Mouse (Mus musculus) limb, embryonic 11.5 days (tissue): ENCODE measurements around the gene Olfr910. TPM values are rescaled to one million over a fixed set of nuclear protein-coding genes. Genes with fewer than 3 reads are reported as not detected.

ENCODE experiments used
- ATAC-seq: fragments of 200-750 bp; cut with Nextera tagmentation; 2 replicates; pipeline ENCODE4 v1.8.0; 2017; ENCODE audit warnings: low read depth; ENCODE audit not compliant: insufficient number of reproducible peaks, low FRiP score, low TSS enrichment
- DNase-seq: peaks from one replicate; pipeline ENCODE4 v3.0.0-alpha.2; 2015; ENCODE audit warnings: low spot score
- H3K27ac ChIP-seq: fragments of 300-500 bp; sonication (generic); replicated peaks from 2 replicates; pipeline ENCODE4 v1.5.1; 2014; ENCODE audit warnings: low read depth, mild to moderate bottlenecking, low read length
- H3K27me3 ChIP-seq: fragments of 300-500 bp; sonication (generic); 2 replicates; pipeline ENCODE4 v1.6.1; 2014; ENCODE audit warnings: mild to moderate bottlenecking, low read length, mixed read lengths; ENCODE audit not compliant: control insufficient read depth, insufficient read depth
- H3K36me3 ChIP-seq: fragments of 300-500 bp; sonication (generic); 2 replicates; pipeline ENCODE4 v1.6.1; 2014; ENCODE audit warnings: mild to moderate bottlenecking, low read length, moderate library complexity, mixed read lengths; ENCODE audit not compliant: control insufficient read depth, insufficient read depth
- H3K4me1 ChIP-seq: fragments of 300-500 bp; sonication (generic); 2 replicates; pipeline ENCODE4 v1.6.1; 2014; ENCODE audit warnings: low read length, mixed read lengths; ENCODE audit not compliant: control insufficient read depth, insufficient read depth
- H3K4me2 ChIP-seq: fragments of 300-500 bp; sonication (generic); 2 replicates; pipeline ENCODE4 v1.6.1; 2014; ENCODE audit warnings: low read depth, mild to moderate bottlenecking, moderate library complexity; ENCODE audit not compliant: severe bottlenecking
- H3K4me3 ChIP-seq: fragments of 300-500 bp; sonication (generic); 2 replicates; pipeline ENCODE4 v1.5.1; 2014; ENCODE audit warnings: low read depth, low read length
- H3K9ac ChIP-seq: fragments of 300-500 bp; sonication (generic); 2 replicates; pipeline ENCODE4 v1.6.1; 2014; ENCODE audit warnings: mild to moderate bottlenecking, low read length
- H3K9me3 ChIP-seq: fragments of 300-500 bp; sonication (generic); 2 replicates; pipeline ENCODE4 v1.6.1; 2016; ENCODE audit warnings: low read length; ENCODE audit not compliant: control insufficient read depth
- WGBS: fragments of 180-500 bp; shearing (Covaris S2); extraction: QIAGEN DNeasy Blood & Tissue Kit; methylation state at CpG from one replicate; pipeline ENCODE4 v1.1.7; 2014; 5-methylcytosine and 5-hydroxymethylcytosine counted together
- polyA plus RNA-seq: library from polyadenylated mRNA; unstranded; fragments of >200 nt; fragmentation: Nextera tagmentation; extraction: Ambion mirVana; gene quantifications from 2 replicates; pipeline ENCODE4 v1.2.1, GENCODE M21; 2014

The Olfr910 gene
- not detected in 2 replicates for polyA plus RNA-seq

- H3K4me1 ChIP-seq = no peaks in the 10 kb centered on the region
- H3K9me3 ChIP-seq = no peaks in the 10 kb centered on the region
- H3K27ac ChIP-seq = no peak within 1 kb of the TSS
- no peak for DNase-seq
- no peak within 1 kb of the TSS for H3K4me2 ChIP-seq
- no peak for ATAC-seq
- no peak within 1 kb of the TSS for H3K9ac ChIP-seq
- WGBS = 90% methylated on average over 2 of the region's 2 CpGs
- no peak within 1 kb of the TSS for H3K4me3 ChIP-seq
- H3K27me3 ChIP-seq = no peaks in the 10 kb centered on the region
- H3K36me3 ChIP-seq = no peaks in the 10 kb centered on the region
These were observed at the start of gene Olfr910 for GRCm38 (mm10) chr9:38537549-38537948. Gene Olfr910, plus strand, starts transcription at chr9:38537849.

- Histone ChIP-seq H3K4me1 (no peaks in the 10 kb centered on the region), H3K36me3 (no peaks in the 10 kb centered on the region), H3K27me3 (no peaks in the 10 kb centered on the region), H3K27ac (no peak within 1 kb of the TSS), H3K4me2 (no peak within 1 kb of the TSS), H3K9ac (no peak within 1 kb of the TSS), H3K9me3 (no peaks in the 10 kb centered on the region), H3K4me3 (no peak within 1 kb of the TSS)
- WGBS = 84% methylated on average over 2 of the region's 2 CpGs
- DNase-seq (no peak), ATAC-seq (no peak)
These were observed 42.1 kb upstream of the Olfr910 start, which contains the start of gene Olfr907 for GRCm38 (mm10) chr9:38495501-38495900. Gene Olfr907, plus strand, starts transcription at chr9:38495801.

GRCm38 (mm10) chr9:38512353-38512752 is 25.3 kb upstream of the Olfr910 start:
- Histone ChIP-seq H3K36me3 (no peaks in the 10 kb centered on the region), H3K4me1 (no peaks in the 10 kb centered on the region), H3K9me3 (no peaks in the 10 kb centered on the region), H3K9ac (no peak overlapping the region), H3K27me3 (no peaks in the 10 kb centered on the region), H3K27ac (no peak overlapping the region), H3K4me3 (no peak overlapping the region), H3K4me2 (no peak overlapping the region)
- WGBS = 78% methylated on average over 2 of the region's 2 CpGs
- no peak for DNase-seq
- ATAC-seq = no peak

- no peak within 1 kb of the TSS for H3K27ac ChIP-seq
- no peaks in the 10 kb centered on the region for H3K36me3 ChIP-seq
- ATAC-seq (no peak), DNase-seq (no peak)
- no peaks in the 10 kb centered on the region for H3K9me3 ChIP-seq
- H3K9ac ChIP-seq = no peak within 1 kb of the TSS
- H3K27me3 ChIP-seq = no peaks in the 10 kb centered on the region
- H3K4me2 ChIP-seq = no peak within 1 kb of the TSS
- no peak within 1 kb of the TSS for H3K4me3 ChIP-seq
- WGBS = 73% methylated on average over 1 of the region's 1 CpGs
- H3K4me1 ChIP-seq = no peaks in the 10 kb centered on the region
These were observed 16.4 kb upstream of the Olfr910 start, which contains the start of gene Olfr911-ps1 for GRCm38 (mm10) chr9:38521280-38521679. Gene Olfr911-ps1, plus strand, starts transcription at chr9:38521580.

GRCm38 (mm10) chr9:38579878-38580277 is 42.2 kb downstream of the Olfr910 start, which contains the start of gene Olfr912:
Gene Olfr912, plus strand, starts transcription at chr9:38580178.
- Histone ChIP-seq H3K9ac (no peak within 1 kb of the TSS), H3K27ac (no peak within 1 kb of the TSS), H3K4me3 (no peak within 1 kb of the TSS), H3K36me3 (no peaks in the 10 kb centered on the region), H3K9me3 (no peaks in the 10 kb centered on the region), H3K27me3 (no peaks in the 10 kb centered on the region), H3K4me2 (no peak within 1 kb of the TSS), H3K4me1 (no peaks in the 10 kb centered on the region)
- WGBS = 79% methylated on average over 1 of the region's 1 CpGs
- ATAC-seq (no peak), DNase-seq (no peak)

Other genes starting within 250 kb of the Olfr910 start
- gene Olfr896-ps1, start 246.7 kb upstream of the Olfr910 start, polyA plus RNA-seq = not detected in 2 replicates
- gene Olfr25, start 208.8 kb upstream of the Olfr910 start, polyA plus RNA-seq = not detected in 2 replicates
- not detected in 2 replicates for gene Olfr898, start 189.4 kb upstream of the Olfr910 start, polyA plus RNA-seq
- not detected in 2 replicates for gene Olfr250, start 171.0 kb upstream of the Olfr910 start, polyA plus RNA-seq
- gene Olfr251, start 160.8 kb upstream of the Olfr910 start, polyA plus RNA-seq = not detected in 2 replicates
- not detected in 2 replicates for gene Olfr147, start 136.2 kb upstream of the Olfr910 start, polyA plus RNA-seq
- gene Olfr901, start 108.4 kb upstream of the Olfr910 start, polyA plus RNA-seq = not detected in 2 replicates
- gene Olfr902, start 90.2 kb upstream of the Olfr910 start, polyA plus RNA-seq = not detected in 2 replicates
- not detected in 2 replicates for gene Olfr904, start 74.7 kb upstream of the Olfr910 start, polyA plus RNA-seq
- gene Olfr905, start 66.7 kb upstream of the Olfr910 start, polyA plus RNA-seq = not detected in 2 replicates
- gene Olfr906, start 50.8 kb upstream of the Olfr910 start, polyA plus RNA-seq = not detected in 2 replicates
- gene Olfr907, start 42.0 kb upstream of the Olfr910 start, polyA plus RNA-seq = not detected in 2 replicates
- not detected in 2 replicates for gene Olfr911-ps1, start 16.3 kb upstream of the Olfr910 start, polyA plus RNA-seq
- gene Olfr912, start 42.3 kb downstream of the Olfr910 start, polyA plus RNA-seq = not detected in 2 replicates
- not detected in 2 replicates for gene Olfr913, start 54.9 kb downstream of the Olfr910 start, polyA plus RNA-seq
- gene Olfr914, start 67.3 kb downstream of the Olfr910 start, polyA plus RNA-seq = not detected in 2 replicates
- not detected in 2 replicates for gene Olfr916, start 122.0 kb downstream of the Olfr910 start, polyA plus RNA-seq
- not detected in 2 replicates for gene Olfr917, start 128.0 kb downstream of the Olfr910 start, polyA plus RNA-seq
- not detected in 2 replicates for gene Olfr918, start 136.8 kb downstream of the Olfr910 start, polyA plus RNA-seq
- gene Olfr919, start 165.8 kb downstream of the Olfr910 start, polyA plus RNA-seq = not detected in 2 replicates
- 10.2 and 11.9 TPM in 2 replicates for gene Vwa5a, start 180.4 kb downstream of the Olfr910 start, polyA plus RNA-seq
- 0.03 TPM in 1 of 2 replicates, not detected in the other for gene Olfr920, start 214.4 kb downstream of the Olfr910 start, polyA plus RNA-seq
- not detected in 2 replicates for gene Olfr921, start 235.2 kb downstream of the Olfr910 start, polyA plus RNA-seq